In genomic region chr17:14202291-14203030, GRCm38 (mm10) we compare ENCODE assay signal across 8 mouse cellular contexts. TPM values are rescaled to one million over a fixed set of nuclear protein-coding genes. Genes with fewer than 3 reads are reported as not detected.
DNase-seq lines count a peak whose midpoint lies in the region; ATAC-seq and TF ChIP-seq lines count a peak whose summit lies in the region.

No protein-coding gene starts in this region.

- no peak for TF ChIP-seq EP300 in heart, postnatal 0 days (IDR thresholded peaks at IDR 0.05; ENCODE audit: low read depth)

- peak overlapping the region; percentile 96 for H3K4me2 ChIP-seq in heart, postnatal 0 days (ENCODE audit: low read depth, low read length)
- H3K4me2 ChIP-seq in limb, embryonic 11.5 days (ENCODE audit: low read depth, severe bottlenecking) = peak overlapping the region; percentile 94
- H3K4me2 ChIP-seq in neural tube, embryonic 13.5 days = peak overlapping the region; percentile 90

- peaks cover 57% of the 10 kb centered on the region for H3K27me3 ChIP-seq in heart, postnatal 0 days (ENCODE audit: control insufficient read depth, insufficient read depth, low read length)
- H3K27me3 ChIP-seq in limb, embryonic 11.5 days (ENCODE audit: control insufficient read depth, insufficient read depth, low read length) = peaks cover 34% of the 10 kb centered on the region
- peaks cover 67% of the 10 kb centered on the region for H3K27me3 ChIP-seq in neural tube, embryonic 13.5 days

- no peaks in the 10 kb centered on the region; the same call in 1 of the 2 replicates for H3K4me1 ChIP-seq in heart, postnatal 0 days (ENCODE audit: control insufficient read depth, insufficient read depth)
- H3K4me1 ChIP-seq in limb, embryonic 11.5 days (ENCODE audit: control insufficient read depth, insufficient read depth, low read length) = peaks cover 22% of the 10 kb centered on the region
- peaks cover 40% of the 10 kb centered on the region for H3K4me1 ChIP-seq in neural tube, embryonic 13.5 days (replicated peaks)

- no peaks in the 10 kb centered on the region for H3K9me3 ChIP-seq in heart, postnatal 0 days (replicated peaks; ENCODE audit: control insufficient read depth, low read length)
- no peaks in the 10 kb centered on the region for H3K9me3 ChIP-seq in limb, embryonic 11.5 days (ENCODE audit: control insufficient read depth, low read length)
- H3K9me3 ChIP-seq in neural tube, embryonic 13.5 days = no peaks in the 10 kb centered on the region

- TF ChIP-seq CTCF in heart, postnatal 0 days (IDR thresholded peaks at IDR 0.05; ENCODE audit: low read depth) = no peak

- H3K27ac ChIP-seq in heart, postnatal 0 days (ENCODE audit: low read depth) = no peak overlapping the region
- H3K27ac ChIP-seq in limb, embryonic 11.5 days (replicated peaks; ENCODE audit: low read depth, low read length) = no peak overlapping the region
- no peak overlapping the region for H3K27ac ChIP-seq in neural tube, embryonic 13.5 days (replicated peaks)

- 3% methylated on average over 18 of the region's 18 CpGs for WGBS in heart, postnatal 0 days
- 2% methylated on average over 18 of the region's 18 CpGs for WGBS in limb, embryonic 11.5 days
- 2% methylated on average over 18 of the region's 18 CpGs for WGBS in neural tube, embryonic 13.5 days

- no peak for ATAC-seq in cerebellum, adult (ENCODE audit: insufficient number of reproducible peaks, low FRiP score, low TSS enrichment)
- no peak for ATAC-seq in heart, postnatal 0 days (ENCODE audit: insufficient read depth, low read depth)
- ATAC-seq in limb, embryonic 11.5 days (ENCODE audit: insufficient number of reproducible peaks, low FRiP score, low TSS enrichment, low read depth) = no peak
- ATAC-seq in neural tube, embryonic 13.5 days (ENCODE audit: low read depth) = no peak

- H3K36me3 ChIP-seq in heart, postnatal 0 days (replicated peaks; ENCODE audit: control insufficient read depth, insufficient read depth, low read length) = no peaks in the 10 kb centered on the region
- H3K36me3 ChIP-seq in limb, embryonic 11.5 days (ENCODE audit: control insufficient read depth, insufficient read depth, low read length) = no peaks in the 10 kb centered on the region
- no peaks in the 10 kb centered on the region for H3K36me3 ChIP-seq in neural tube, embryonic 13.5 days

- H3K9ac ChIP-seq in heart, postnatal 0 days (replicated peaks; ENCODE audit: low read depth, low read length) = no peak overlapping the region
- H3K9ac ChIP-seq in limb, embryonic 11.5 days (ENCODE audit: low read length) = peak overlapping the region; percentile 75; the same call in 1 of the 2 replicates
- peak overlapping the region; percentile 77; the same call in 1 of the 2 replicates for H3K9ac ChIP-seq in neural tube, embryonic 13.5 days

- H3K4me3 ChIP-seq in heart, postnatal 0 days (ENCODE audit: low read depth, low read length) = peak overlapping the region; percentile 65
- peak overlapping the region; percentile 65 for H3K4me3 ChIP-seq in limb, embryonic 11.5 days (ENCODE audit: low read depth, low read length)
- peak overlapping the region; percentile 61 for H3K4me3 ChIP-seq in neural tube, embryonic 13.5 days

- peak; percentile 18 for DNase-seq in cerebellum, adult 9-11 months
- peak; percentile 14 for DNase-seq in Muller cell, postnatal 12 days (ENCODE audit: inconsistent ontology term)
- no peak for DNase-seq in heart, postnatal 0 days (ENCODE audit: low spot score)
- no peak for DNase-seq in limb, embryonic 11.5 days (ENCODE audit: low spot score)
- DNase-seq in gastrocnemius, postnatal 10 days = no peak
- DNase-seq in spleen, postnatal 10 days (ENCODE audit: low spot score in 2 of 2) = no peak

RNA-seq across cellular contexts. Expression of gene Dact2, which starts 1.6 kb away (rescaled TPM):
- total RNA-seq in heart, postnatal 0 days (2014; rRNA removed; ENCODE audit: low replicate concordance) = 2.1 and 2.5 TPM in 2 replicates
- polyA plus RNA-seq in heart, postnatal 0 days (2015; fragmentation: Nextera tagmentation; extraction: Ambion mirVana) = 0.20 and 0.55 TPM in 2 replicates
- polyA plus RNA-seq in limb, embryonic 11.5 days (2014; fragmentation: Nextera tagmentation; extraction: Ambion mirVana) = 1.1 and 1.3 TPM in 2 replicates
- polyA plus RNA-seq in neural tube, embryonic 13.5 days (2015; fragmentation: Nextera tagmentation; extraction: Ambion mirVana) = 1.2 and 1.7 TPM in 2 replicates
- total RNA-seq in gastrocnemius, postnatal 10 days (2021) = 1 to 10 TPM; 2.0 to 3.5 TPM

Comparison
In these comparisons a context has a peak if more than half of its experiments do, and no peak if none do; other contexts are left out.
1. DNase-seq: peak in cerebellum, adult 9-11 months (single experiment) and Muller cell, postnatal 12 days (single experiment); none in heart, postnatal 0 days (single experiment), limb, embryonic 11.5 days (single experiment), gastrocnemius, postnatal 10 days (single experiment) and spleen, postnatal 10 days (0 of 2).
2. Peak in every context shown above with its lines, with median percentiles within 50 percentile points of each other: H3K4me2 ChIP-seq and H3K4me3 ChIP-seq.